Mouse (Mus musculus): ENCODE data around the gene Opn1sw. TPM values are rescaled to one million over a fixed set of nuclear protein-coding genes. Genes with fewer than 3 reads are reported as not detected.

Gene Opn1sw
- polyA plus RNA-seq (2017; shearing (Covaris generic)) = 1 to 10 TPM in 1 of 2 experiments, under 1 TPM in 1; 0.10 to 1.1 TPM

DNA sequence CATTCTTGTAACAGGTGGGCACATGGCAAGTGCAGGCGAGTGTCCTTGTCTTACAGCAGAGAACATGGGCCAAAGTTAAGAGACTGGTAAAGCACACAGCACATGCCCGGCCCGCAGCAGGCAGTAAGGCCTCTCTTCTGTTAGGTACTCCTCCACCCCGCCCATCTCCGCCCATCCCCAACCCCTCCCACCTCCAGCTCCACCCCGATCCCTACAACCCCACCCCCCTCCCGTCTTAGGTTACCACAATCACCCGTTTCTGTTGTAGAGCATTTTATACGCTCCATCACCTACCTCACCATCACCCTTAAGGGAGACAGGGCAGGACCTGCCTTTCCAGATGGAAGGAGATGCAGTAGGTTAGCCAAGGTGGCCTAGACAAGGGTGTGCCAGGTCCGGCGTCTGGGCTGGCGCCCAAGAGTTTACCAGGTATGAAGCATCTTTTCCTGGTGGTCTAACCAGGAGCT is at the start of gene Opn1sw:
TSS of gene Opn1sw (minus strand) at position 417 of the 467 bp plus-strand sequence.

DNA sequence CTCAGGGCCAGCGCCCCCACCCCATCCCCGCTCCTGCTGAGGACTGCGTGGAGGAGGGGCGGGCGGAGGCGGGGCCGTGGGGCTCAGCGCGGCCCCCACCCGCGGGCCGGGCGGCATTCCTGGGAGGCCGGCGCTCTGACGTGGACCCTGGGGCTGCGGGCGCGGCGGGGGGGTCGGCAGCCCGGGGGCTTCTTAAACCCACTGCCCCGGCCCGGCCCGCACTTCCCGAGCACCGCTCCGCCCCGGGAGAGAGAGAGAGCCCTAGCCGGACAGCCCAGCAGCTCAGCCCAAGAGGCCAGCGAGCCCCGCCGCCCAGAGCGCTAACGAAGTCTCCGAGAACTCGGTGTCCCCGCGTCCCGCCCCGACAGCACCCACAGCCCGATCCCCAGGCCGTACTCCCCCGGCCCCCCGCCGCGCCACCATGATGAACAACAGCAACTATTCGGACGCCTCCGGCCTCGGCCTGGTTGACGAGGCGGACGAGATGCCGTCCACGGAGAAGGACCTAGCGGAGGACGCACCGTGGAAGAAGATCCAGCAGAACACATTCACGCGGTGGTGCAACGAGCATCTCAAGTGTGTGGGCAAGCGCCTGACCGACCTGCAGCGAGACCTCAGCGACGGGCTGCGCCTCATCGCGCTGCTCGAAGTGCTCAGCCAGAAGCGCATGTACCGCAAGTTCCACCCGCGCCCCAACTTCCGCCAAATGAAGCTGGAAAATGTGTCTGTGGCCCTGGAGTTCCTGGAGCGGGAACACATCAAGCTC is 45.0 kb upstream of the Opn1sw start, which contains the start of gene Flnc:
TSS of gene Flnc (plus strand) at position 219 of the 766 bp plus-strand sequence.

DNA sequence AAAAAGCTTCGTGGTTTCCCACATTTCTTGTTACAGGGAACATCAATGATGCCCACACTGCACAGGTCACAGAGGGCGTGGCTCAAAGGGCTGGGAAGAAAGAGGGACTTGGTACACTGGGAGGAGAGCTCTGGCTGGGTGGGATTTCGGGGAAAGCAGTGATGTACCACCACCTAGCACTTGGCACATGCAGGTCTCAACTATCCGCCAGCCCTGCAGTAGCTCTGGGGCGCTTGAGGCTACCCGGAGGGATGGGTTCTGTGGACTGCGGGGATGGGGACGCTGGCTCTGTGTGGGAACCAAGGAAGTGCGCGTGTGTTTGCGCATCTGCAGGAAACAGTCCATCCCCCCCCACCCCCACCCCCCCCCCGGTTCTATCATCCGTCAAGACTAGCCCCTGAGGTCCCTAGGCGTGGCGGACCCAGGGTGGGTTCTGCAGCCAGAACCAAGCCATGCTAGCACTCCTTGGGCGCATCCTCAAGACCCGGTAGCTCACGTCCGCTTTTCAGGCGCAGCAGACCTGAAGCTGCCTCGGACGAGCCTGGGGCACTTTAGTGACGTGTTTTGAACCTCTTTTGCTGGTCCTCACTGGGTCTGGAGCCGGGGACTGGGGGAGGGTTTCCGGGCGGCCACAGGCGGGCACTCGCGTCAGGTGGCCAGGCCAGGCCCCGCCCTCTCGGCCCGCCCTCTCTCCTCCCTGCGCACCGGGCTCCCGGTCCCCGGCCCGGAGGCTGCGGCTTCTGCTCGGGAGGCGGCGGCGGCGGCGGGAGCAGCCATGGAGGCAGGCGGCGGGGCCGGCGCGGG is 7.8 kb upstream of the Opn1sw start, which contains the start of gene Ccdc136:
TSS of gene Ccdc136 (plus strand) at position 400 of the 804 bp plus-strand sequence.

DNA sequence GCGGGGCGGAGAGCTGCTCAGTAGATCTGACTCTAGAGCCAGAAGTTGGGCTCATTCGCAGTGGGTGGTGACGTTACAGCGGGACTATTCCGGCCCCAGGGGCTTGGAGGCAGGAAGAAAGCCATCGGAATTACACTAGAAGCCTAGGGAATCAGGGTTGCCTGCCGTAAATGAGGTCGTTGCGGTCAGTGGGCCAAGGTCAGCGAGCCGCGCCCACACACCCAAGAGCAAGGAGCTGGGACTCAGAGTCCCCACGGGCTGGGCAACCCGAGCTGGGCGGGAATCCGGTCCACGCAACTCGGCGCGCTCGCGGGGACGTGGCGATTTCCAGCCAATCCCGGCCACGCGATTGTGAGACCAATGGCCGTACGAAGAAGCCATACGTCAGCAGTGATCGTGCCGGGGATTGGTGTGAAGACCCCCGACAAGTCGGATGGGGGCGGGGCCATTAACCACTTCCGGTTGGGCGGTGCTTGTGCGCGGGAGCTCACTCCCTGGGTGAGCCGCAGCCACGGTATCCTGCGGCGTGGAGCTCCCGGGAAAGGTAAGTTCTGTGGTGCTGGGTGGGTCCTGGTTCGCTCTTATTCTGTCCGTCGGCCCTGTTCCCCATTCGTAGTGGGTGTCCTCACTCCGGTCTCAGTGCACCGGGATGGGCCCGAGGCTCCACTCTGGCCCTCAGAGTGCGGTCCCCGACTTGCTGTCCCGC is 40.5 kb downstream of the Opn1sw start, which contains the start of gene Calu:
TSS of gene Calu (plus strand) at position 405 of the 706 bp plus-strand sequence.

Other genes with a start within 250 kb of the Opn1sw start
- 10 to 100 TPM; 57.4 to 62.9 TPM for gene Rbm28, start 223.5 kb downstream of the Opn1sw start, polyA plus RNA-seq (2017; shearing (Covaris generic))
- under 1 TPM; 0.22 to 0.34 TPM for gene Prrt4, start 208.9 kb downstream of the Opn1sw start, polyA plus RNA-seq (2017; shearing (Covaris generic))
- 100 to 1,000 TPM in 1 of 2 experiments, 10 to 100 TPM in 1; 68.5 to 112 TPM for gene Impdh1, start 172.1 kb downstream of the Opn1sw start, polyA plus RNA-seq (2017; shearing (Covaris generic))
- 10 to 100 TPM; 30.8 to 33.0 TPM for gene Hilpda, start 116.0 kb downstream of the Opn1sw start, polyA plus RNA-seq (2017; shearing (Covaris generic))
- 1 to 10 TPM in 1 of 2 experiments, not detected in 1; 2.7 TPM for gene Fam71f2, start 108.9 kb downstream of the Opn1sw start, polyA plus RNA-seq (2017; shearing (Covaris generic))
- gene Fam71f1, start 69.3 kb downstream of the Opn1sw start, polyA plus RNA-seq (2017; shearing (Covaris generic)) = not detected
- 100 to 1,000 TPM in 1 of 2 experiments, 10 to 100 TPM in 1; 83.5 to 120 TPM for gene Calu, start 40.4 kb downstream of the Opn1sw start, polyA plus RNA-seq (2017; shearing (Covaris generic))
- gene Ccdc136, start 7.8 kb upstream of the Opn1sw start, polyA plus RNA-seq (2017; shearing (Covaris generic)) = 1 to 10 TPM; 2.0 to 5.2 TPM
- under 1 TPM; 0.06 to 0.34 TPM for gene Flnc, start 44.8 kb upstream of the Opn1sw start, polyA plus RNA-seq (2017; shearing (Covaris generic))
- 100 to 1,000 TPM; 317 to 338 TPM for gene Atp6v1f, start 79.2 kb upstream of the Opn1sw start, polyA plus RNA-seq (2017; shearing (Covaris generic))
- gene Atp6v1fnb, start 83.0 kb upstream of the Opn1sw start, polyA plus RNA-seq (2017; shearing (Covaris generic)) = under 1 TPM in 1 of 2 experiments, not detected in 1; 0.78 TPM
- 1 to 10 TPM in 1 of 2 experiments, under 1 TPM in 1; 0.40 to 5.9 TPM for gene Kcp, start 119.5 kb upstream of the Opn1sw start, polyA plus RNA-seq (2017; shearing (Covaris generic))
- 10 to 100 TPM; 20.2 to 42.7 TPM for gene Irf5, start 138.2 kb upstream of the Opn1sw start, polyA plus RNA-seq (2017; shearing (Covaris generic))
- gene Tnpo3, start 221.4 kb upstream of the Opn1sw start, polyA plus RNA-seq (2017; shearing (Covaris generic)) = 100 to 1,000 TPM in 1 of 2 experiments, 10 to 100 TPM in 1; 86.2 to 101 TPM